Mouse (Mus musculus) cerebellum, postnatal 36 days (tissue): ENCODE measurements around the gene Igfn1.
A peak's percentile ranks its signal among the peaks of the same experiment; 100 is the strongest.

ENCODE experiments used
- DNase-seq, 2 experiments: peaks; one replicate each; pipeline ENCODE4 v3.0.0; 2021 to 2022; ENCODE audit warnings: mixed read lengths in 2 of 2

Igfn1 gene

GRCm38 (mm10) chr1:136006292-136006748, at the start of gene Igfn1:
Gene Igfn1, minus strand, starts transcription at chr1:136006342.
- no peak for DNase-seq

- no peak for DNase-seq
These were observed 49.6 kb upstream of the Igfn1 start for GRCm38 (mm10) chr1:136055771-136056170.

- no peak for DNase-seq
These were observed 46.4 kb upstream of the Igfn1 start, which contains the start of gene Cacna1s for GRCm38 (mm10) chr1:136052547-136052946. Gene Cacna1s, plus strand, starts transcription at chr1:136052750.

GRCm38 (mm10) chr1:136051465-136051864, 45.3 kb upstream of the Igfn1 start:
- DNase-seq, result peak; percentile 61 to 77

GRCm38 (mm10) chr1:136051013-136051315, 44.8 kb upstream of the Igfn1 start:
- peak in 1 of 2 experiments; percentile 26 for DNase-seq

- DNase-seq, result no peak
These were observed 44.3 kb upstream of the Igfn1 start, which contains the start of gene Ascl5 for GRCm38 (mm10) chr1:136050312-136051012. Gene Ascl5, plus strand, starts transcription at chr1:136050804.

- DNase-seq, result no peak
These were observed 41.8 kb upstream of the Igfn1 start for GRCm38 (mm10) chr1:136047894-136048293.

GRCm38 (mm10) chr1:136047432-136047831, 41.3 kb upstream of the Igfn1 start:
- DNase-seq, result no peak

GRCm38 (mm10) chr1:136045774-136046173, 39.6 kb upstream of the Igfn1 start:
- DNase-seq, result peak; percentile 60 to 61

GRCm38 (mm10) chr1:136040874-136041273, 34.7 kb upstream of the Igfn1 start:
- DNase-seq, result no peak

GRCm38 (mm10) chr1:136040452-136040851, 34.3 kb upstream of the Igfn1 start:
- no peak for DNase-seq

GRCm38 (mm10) chr1:136038746-136039538, 32.8 kb upstream of the Igfn1 start:
- DNase-seq, result no peak

- no peak for DNase-seq
These were observed 26.8 kb upstream of the Igfn1 start for GRCm38 (mm10) chr1:136032961-136033360.

- DNase-seq, result no peak
These were observed 25.6 kb upstream of the Igfn1 start for GRCm38 (mm10) chr1:136031697-136032096.

GRCm38 (mm10) chr1:136030201-136030600, 24.1 kb upstream of the Igfn1 start:
- no peak for DNase-seq

GRCm38 (mm10) chr1:136018390-136019189, 12.4 kb upstream of the Igfn1 start:
- peak; percentile 27 to 43 for DNase-seq

- peak; percentile 89 to 93 for DNase-seq
These were observed 11.8 kb upstream of the Igfn1 start for GRCm38 (mm10) chr1:136017907-136018313.

- DNase-seq, result peak in 1 of 2 experiments; percentile 17
These were observed 11.2 kb upstream of the Igfn1 start for GRCm38 (mm10) chr1:136017307-136017706.

- DNase-seq, result no peak
These were observed 8.8 kb upstream of the Igfn1 start for GRCm38 (mm10) chr1:136014796-136015502.

- DNase-seq, result no peak
These were observed 7.4 kb upstream of the Igfn1 start for GRCm38 (mm10) chr1:136013513-136013912.

- DNase-seq, result no peak
These were observed 4.1 kb upstream of the Igfn1 start for GRCm38 (mm10) chr1:136010247-136010646.

GRCm38 (mm10) chr1:136008159-136008533, 2.0 kb upstream of the Igfn1 start:
- DNase-seq, result no peak
